8 mouse cellular contexts compared by ENCODE assay signal in genomic region chr5:137510014-137510501, GRCm38 (mm10). TPM values are rescaled to one million over a fixed set of nuclear protein-coding genes. Genes with fewer than 3 reads are reported as not detected.
DNase-seq lines count a peak whose midpoint lies in the region; ATAC-seq and TF ChIP-seq lines count a peak whose summit lies in the region.

No protein-coding gene starts in this region.

- in situ Hi-C loops in Patski (cut with MboI; ENCODE audit: low pct_unique_long_range_greater_than_20kb) = no loop called here

- H3K36me3 ChIP-seq in hindbrain, embryonic 15.5 days = no peaks in the 10 kb centered on the region

- intact Hi-C loops in gastrocnemius, adult 2 months (cut with DNase I) = no loop called here

- H3K9ac ChIP-seq in hindbrain, embryonic 15.5 days = peak overlapping the region; percentile 98

- CTCF ChIA-PET in Patski (lab: Charles Lee) = interaction anchor here (0.6 kb wide), 1 partner anchor 13 kb away, joined by 3 read pairs; no protein-coding TSS in a partner anchor

- H3K4me2 ChIP-seq in hindbrain, embryonic 15.5 days = peak overlapping the region; percentile 74

- peak overlapping the region; percentile 87 for H3K4me3 ChIP-seq in gastrocnemius, adult 2 months
- H3K4me3 ChIP-seq in hindbrain, embryonic 15.5 days = peak overlapping the region; percentile 95

- no peaks in the 10 kb centered on the region for H3K27me3 ChIP-seq in Patski
- H3K27me3 ChIP-seq in hindbrain, embryonic 15.5 days = no peaks in the 10 kb centered on the region

- H3K9me3 ChIP-seq in hindbrain, embryonic 15.5 days = no peaks in the 10 kb centered on the region

- no peak for DNase-seq in Patski (ENCODE audit: low read depth, low spot score)
- DNase-seq in cerebellum, postnatal 36 days = peak; percentile 80 to 85
- DNase-seq in gastrocnemius, adult 2 months = peak; percentile 90
- peak; percentile 65 to 77 for DNase-seq in left cerebral cortex, adult 8-10 months (ENCODE audit: low spot score in 2 of 2)
- peak; percentile 81 for DNase-seq in right cerebral cortex, adult 18-20 months
- DNase-seq in urinary bladder, postnatal 14 days (ENCODE audit: low spot score) = peak; percentile 78

- H3K4me1 ChIP-seq in hindbrain, embryonic 15.5 days (replicated peaks) = peaks cover 44% of the 10 kb centered on the region

- WGBS in hindbrain, embryonic 15.5 days = 2% methylated on average over 24 of the region's 52 CpGs

- TF ChIP-seq CTCF in Patski (IDR thresholded peaks at IDR 0.05) = no peak
- no peak for TF ChIP-seq CTCF in gastrocnemius, adult 2 months (IDR thresholded peaks at IDR 0.05)

- peak; percentile 52 for ATAC-seq in Patski
- peak; percentile 71 for ATAC-seq in hindbrain, embryonic 15.5 days (ENCODE audit: low FRiP score, low read depth)
- ATAC-seq in megakaryocyte, adult 5-6 weeks (ENCODE audit: poor library complexity, severe bottlenecking) = peak; percentile 78

- peak overlapping the region; percentile 93 for H3K27ac ChIP-seq in gastrocnemius, adult 2 months
- peak overlapping the region; percentile 90 for H3K27ac ChIP-seq in hindbrain, embryonic 15.5 days (replicated peaks)

- POLR2A ChIA-PET in Patski (lab: Charles Lee) = interaction anchor here (0.7 kb wide), 1 partner anchor 152 kb away, joined by 3 read pairs; no protein-coding TSS in a partner anchor

RNA-seq across cellular contexts. Expression of gene Pop7, which starts 7.7 kb away (rescaled TPM):
- polyA plus RNA-seq in Patski (2021) = 43.2 TPM
- 10 to 100 TPM; 11.3 to 11.4 TPM for total RNA-seq in gastrocnemius, adult 2 months (2021)
- 81.0 and 81.8 TPM in 2 replicates for polyA plus RNA-seq in hindbrain, embryonic 15.5 days (2015; fragmentation: Nextera tagmentation; extraction: Ambion mirVana)
- 10 to 100 TPM; 32.3 to 34.8 (median 32.8) TPM for total RNA-seq in left cerebral cortex, adult 8-10 months (2022)
- total RNA-seq in megakaryocyte, adult 5-6 weeks (2015) = 20.4 and 27.5 TPM in 2 replicates
- total RNA-seq in megakaryocyte, adult 5-6 weeks (2017) = 11.9 and 14.9 TPM in 2 replicates

RNA-seq across cellular contexts. Expression of gene Gigyf1, which starts 8.3 kb away (rescaled TPM):
- 55.9 TPM for polyA plus RNA-seq in Patski (2021)
- 10 to 100 TPM; 20.9 to 24.7 TPM for total RNA-seq in gastrocnemius, adult 2 months (2021)
- 16.4 and 18.4 TPM in 2 replicates for polyA plus RNA-seq in hindbrain, embryonic 15.5 days (2015; fragmentation: Nextera tagmentation; extraction: Ambion mirVana)
- total RNA-seq in left cerebral cortex, adult 8-10 months (2022) = 10 to 100 TPM; 62.1 to 65.2 (median 63.5) TPM
- 8.3 and 8.5 TPM in 2 replicates for total RNA-seq in megakaryocyte, adult 5-6 weeks (2015)
- total RNA-seq in megakaryocyte, adult 5-6 weeks (2017) = 5.6 and 5.9 TPM in 2 replicates

RNA-seq across cellular contexts. Expression of gene Epo, which starts 23.0 kb away (rescaled TPM):
- polyA plus RNA-seq in Patski (2021) = not detected
- total RNA-seq in gastrocnemius, adult 2 months (2021) = not detected
- polyA plus RNA-seq in hindbrain, embryonic 15.5 days (2015; fragmentation: Nextera tagmentation; extraction: Ambion mirVana) = not detected in 2 replicates
- total RNA-seq in left cerebral cortex, adult 8-10 months (2022) = not detected
- total RNA-seq in megakaryocyte, adult 5-6 weeks (2015) = not detected in 2 replicates
- not detected in 2 replicates for total RNA-seq in megakaryocyte, adult 5-6 weeks (2017)

RNA-seq across cellular contexts. Expression of gene Gnb2, which starts 23.3 kb away (rescaled TPM):
- polyA plus RNA-seq in Patski (2021) = 963 TPM
- 100 to 1,000 TPM; 118 to 148 TPM for total RNA-seq in gastrocnemius, adult 2 months (2021)
- 516 and 544 TPM in 2 replicates for polyA plus RNA-seq in hindbrain, embryonic 15.5 days (2015; fragmentation: Nextera tagmentation; extraction: Ambion mirVana)
- 100 to 1,000 TPM; 654 to 672 (median 660) TPM for total RNA-seq in left cerebral cortex, adult 8-10 months (2022)
- 393 and 449 TPM in 2 replicates for total RNA-seq in megakaryocyte, adult 5-6 weeks (2015)
- 377 and 389 TPM in 2 replicates for total RNA-seq in megakaryocyte, adult 5-6 weeks (2017)

RNA-seq across cellular contexts. Expression of gene Zan, which starts 33.2 kb away (rescaled TPM):
- polyA plus RNA-seq in Patski (2021) = 7.9 TPM
- total RNA-seq in gastrocnemius, adult 2 months (2021) = under 1 TPM in 1 of 2 experiments, not detected in 1; 0.03 TPM
- 0.18 TPM in 2 replicates for polyA plus RNA-seq in hindbrain, embryonic 15.5 days (2015; fragmentation: Nextera tagmentation; extraction: Ambion mirVana)
- under 1 TPM; 0.20 to 0.53 (median 0.29) TPM for total RNA-seq in left cerebral cortex, adult 8-10 months (2022)
- 0.04 TPM in 1 of 2 replicates, not detected in the other for total RNA-seq in megakaryocyte, adult 5-6 weeks (2015)
- total RNA-seq in megakaryocyte, adult 5-6 weeks (2017) = not detected in 2 replicates
